Mouse (Mus musculus) splenic B cell, adult 2 months (primary cell): ENCODE measurements around the gene Kalrn.

Experiments
- DNase-seq: peaks from one replicate; pipeline ENCODE4 v3.0.0-alpha.2; 2011; ENCODE audit warnings: low read depth, low spot score
- H3K27me3 ChIP-seq: 2 replicates; pipeline ENCODE4 v1.6.1; 2012; ENCODE audit warnings: mild to moderate bottlenecking, low read length, moderate library complexity, mixed read lengths; ENCODE audit not compliant: control insufficient read depth, poor library complexity, insufficient read depth, severe bottlenecking
- H3K36me3 ChIP-seq: 2 replicates; pipeline ENCODE4 v1.6.1; 2012; ENCODE audit warnings: mild to moderate bottlenecking, low read length, moderate library complexity, mixed read lengths; ENCODE audit not compliant: control insufficient read depth, poor library complexity, insufficient read depth, severe bottlenecking

Gene Kalrn

DNA sequence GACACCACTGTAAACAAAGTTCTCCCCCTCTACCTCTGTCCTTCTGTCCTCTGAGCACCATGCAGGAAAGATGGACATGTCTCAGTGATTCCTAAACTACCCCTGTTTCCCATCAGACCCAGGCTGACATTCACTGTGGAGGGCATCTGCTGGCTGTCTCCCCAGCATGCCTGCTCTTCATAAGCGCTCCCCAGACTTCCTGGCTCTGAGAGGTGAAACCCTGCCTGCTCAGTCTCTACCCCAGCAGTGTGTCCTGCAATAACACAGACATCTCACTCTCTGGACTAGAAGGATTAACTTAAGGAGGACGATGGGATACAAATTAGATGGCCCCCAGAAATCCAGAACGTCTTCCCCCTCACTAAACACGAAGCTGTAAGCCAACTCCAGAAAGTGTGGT is 493.8 kb downstream of the Kalrn start:
- H3K27me3 ChIP-seq = no peaks in the 10 kb centered on the region

DNA sequence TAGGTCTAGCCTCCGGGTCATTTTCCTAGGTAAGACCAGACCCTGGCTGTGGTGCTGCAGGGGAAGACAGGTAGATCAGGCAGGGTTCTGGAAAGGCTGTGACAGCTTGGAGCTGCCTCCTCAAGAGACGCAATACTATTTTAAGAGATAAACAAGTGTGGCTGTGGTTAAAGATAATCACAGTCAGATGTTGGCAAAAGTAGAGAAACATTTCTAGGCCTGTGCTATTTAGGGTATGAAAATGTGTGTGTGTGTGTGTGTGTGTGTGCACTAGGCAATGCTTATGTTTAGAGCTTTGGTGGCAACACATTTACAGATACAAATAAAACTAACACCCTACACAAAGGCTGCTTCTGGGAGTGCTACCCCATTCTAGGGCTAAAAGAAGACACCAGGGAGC is 494.6 kb downstream of the Kalrn start:
- no peak for DNase-seq
- Histone ChIP-seq H3K36me3 (no peaks in the 10 kb centered on the region), H3K27me3 (no peaks in the 10 kb centered on the region)

More for the DNA sequence above, 493.8 kb downstream of the Kalrn start:
- H3K36me3 ChIP-seq = no peaks in the 10 kb centered on the region
- DNase-seq = no peak

DNA sequence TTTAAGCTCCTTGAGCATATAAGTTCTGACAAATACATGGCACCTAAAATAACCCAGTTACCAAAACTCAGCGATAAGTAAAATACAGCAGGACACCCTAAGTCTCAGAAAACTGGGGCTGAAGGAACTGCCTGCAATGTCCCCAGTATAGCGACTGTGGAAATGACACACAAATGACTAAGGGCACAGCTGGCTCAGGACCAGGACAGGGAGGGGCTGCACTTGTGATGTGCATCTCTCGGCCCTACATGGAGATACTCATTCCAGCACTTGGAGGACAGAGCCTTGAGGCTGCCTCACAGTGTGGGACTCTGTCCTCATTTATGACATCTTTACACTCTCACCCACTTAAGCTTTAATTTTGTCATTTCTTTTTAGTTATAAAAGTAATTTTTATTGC is 497.2 kb downstream of the Kalrn start:
- Histone ChIP-seq H3K36me3 (no peaks in the 10 kb centered on the region), H3K27me3 (no peaks in the 10 kb centered on the region)
- no peak for DNase-seq

DNA sequence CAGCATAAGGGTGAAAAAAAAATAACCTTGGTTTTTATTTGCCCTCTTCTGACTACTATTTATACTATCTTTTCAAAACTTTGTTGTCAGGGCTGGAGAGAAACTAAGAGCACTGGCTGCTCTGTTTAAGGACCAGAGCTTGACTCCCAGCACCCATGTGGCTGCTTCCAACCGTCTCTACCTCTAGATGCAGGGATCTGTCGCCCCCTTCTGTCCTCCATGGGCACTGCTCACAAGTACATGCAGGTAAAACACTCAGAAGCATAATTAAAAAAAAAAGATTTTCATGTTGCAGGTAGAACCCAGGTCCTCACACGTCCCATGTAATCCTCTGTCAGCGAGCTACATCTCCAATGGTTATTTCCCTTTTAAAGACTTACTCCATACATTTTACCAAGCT is 499.4 kb downstream of the Kalrn start:
- DNase-seq = no peak
- Histone ChIP-seq H3K36me3 (no peaks in the 10 kb centered on the region), H3K27me3 (no peaks in the 10 kb centered on the region)

DNA sequence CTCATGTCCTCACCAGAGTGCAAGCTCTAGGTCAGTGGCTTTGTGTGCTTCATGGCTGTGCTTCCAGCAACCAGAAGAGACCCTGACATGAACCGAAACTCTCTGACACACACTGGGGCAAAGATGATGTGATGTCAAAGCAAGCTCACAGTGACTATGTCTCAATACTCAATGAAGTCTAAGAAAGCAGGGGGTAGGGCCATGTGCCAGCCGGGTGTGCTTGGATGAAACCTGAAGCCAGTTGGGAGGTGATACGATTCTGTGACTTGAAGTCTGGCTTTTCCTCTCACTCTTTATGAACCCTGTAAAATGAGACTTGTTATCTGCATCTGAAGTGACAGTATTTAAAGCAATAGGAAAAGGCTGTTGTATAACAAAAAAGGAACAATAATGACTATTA is 501.2 kb downstream of the Kalrn start:
- Histone ChIP-seq H3K27me3 (no peaks in the 10 kb centered on the region), H3K36me3 (no peaks in the 10 kb centered on the region)
- DNase-seq = no peak

DNA sequence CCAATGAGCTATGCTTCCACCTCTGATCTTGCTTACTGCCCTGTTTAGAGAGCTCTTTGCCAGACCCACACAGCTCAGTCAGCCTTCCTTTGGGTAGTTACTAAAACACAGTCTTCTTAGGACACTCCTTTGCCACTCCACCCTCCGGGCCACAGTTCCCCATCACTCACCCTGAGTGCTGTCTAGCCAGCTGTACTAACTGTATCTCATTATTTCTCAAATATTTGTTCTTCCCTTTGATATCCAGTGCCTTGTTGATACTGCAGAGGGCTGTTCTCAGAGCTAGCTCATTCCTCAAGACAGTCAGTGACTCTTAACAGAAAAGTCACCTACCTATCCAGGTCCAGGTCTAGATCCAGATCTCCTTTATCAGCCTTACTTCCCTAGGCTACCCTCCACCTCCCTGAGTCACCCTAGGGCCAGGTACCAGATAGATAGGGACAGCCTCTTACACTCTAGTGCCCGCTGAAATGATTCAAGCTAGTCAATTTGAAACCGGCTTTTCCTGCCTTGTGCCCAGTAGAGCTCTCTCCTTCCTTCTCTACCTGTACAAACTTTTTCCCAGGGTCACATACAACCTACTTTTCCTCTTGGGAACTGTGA is 502.0 kb downstream of the Kalrn start:
- H3K36me3 ChIP-seq = no peaks in the 10 kb centered on the region
- DNase-seq = no peak
- no peaks in the 10 kb centered on the region for H3K27me3 ChIP-seq

DNA sequence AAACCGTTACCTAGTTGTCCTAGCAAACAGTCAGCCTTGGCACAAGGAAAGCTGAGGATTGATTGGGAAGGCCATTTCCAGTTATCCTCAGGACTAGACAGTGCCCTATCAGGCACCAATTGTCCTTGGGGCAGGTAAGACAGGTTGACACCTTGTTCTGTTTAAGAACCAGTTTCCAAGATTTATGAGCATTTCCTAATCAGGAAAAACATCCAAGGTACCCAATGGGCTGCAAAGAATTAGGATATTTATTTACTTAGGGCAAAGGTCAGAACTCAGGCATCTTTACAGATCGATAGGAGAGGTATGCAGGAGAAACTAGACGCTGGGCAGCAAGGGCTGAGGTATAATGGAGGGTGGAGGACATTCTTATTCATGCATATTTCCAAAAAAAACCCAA is 503.9 kb downstream of the Kalrn start:
- DNase-seq = no peak
- H3K27me3 ChIP-seq = no peaks in the 10 kb centered on the region
- H3K36me3 ChIP-seq = no peaks in the 10 kb centered on the region

DNA sequence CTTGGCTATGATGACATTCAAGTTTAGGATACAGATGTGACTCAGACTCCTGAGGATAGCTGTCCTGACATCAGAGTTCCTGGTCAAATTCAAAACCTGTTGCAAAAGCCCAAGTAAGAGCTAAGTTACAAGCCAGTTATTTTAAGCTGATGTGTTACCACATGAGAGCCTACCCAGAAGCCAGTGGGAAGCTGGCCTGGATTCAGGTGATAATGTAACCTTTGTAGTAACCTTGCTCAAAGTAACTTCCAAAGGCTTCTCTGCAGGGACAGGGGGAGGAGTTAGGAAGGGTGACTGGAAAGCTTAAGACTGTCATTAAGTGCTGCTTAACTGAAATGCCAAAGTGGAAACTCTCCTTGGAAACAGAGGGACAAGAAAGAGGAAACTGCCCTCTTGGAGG is 506.4 kb downstream of the Kalrn start:
- no peaks in the 10 kb centered on the region for H3K36me3 ChIP-seq
- DNase-seq = no peak
- no peaks in the 10 kb centered on the region for H3K27me3 ChIP-seq

DNA sequence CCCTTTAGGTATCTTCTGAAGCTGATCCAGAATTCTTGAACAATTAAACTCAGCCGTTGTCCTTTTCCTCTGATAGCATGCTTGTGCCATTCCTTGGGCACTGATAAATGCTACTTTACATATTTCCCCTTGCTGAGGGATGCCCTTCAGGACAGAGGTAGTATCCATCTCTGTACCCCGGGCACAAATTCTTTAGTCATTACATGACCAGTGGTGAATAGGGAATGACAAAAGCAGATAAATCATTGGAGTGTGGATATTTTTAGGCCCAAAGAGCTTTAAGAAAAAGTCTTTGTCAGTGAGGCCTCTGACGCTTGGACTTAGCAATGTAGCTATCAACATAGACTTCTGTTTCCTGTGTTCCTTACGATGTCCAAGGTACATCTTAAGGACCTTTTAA is 507.0 kb downstream of the Kalrn start:
- DNase-seq = no peak
- no peaks in the 10 kb centered on the region for H3K27me3 ChIP-seq
- H3K36me3 ChIP-seq = no peaks in the 10 kb centered on the region

DNA sequence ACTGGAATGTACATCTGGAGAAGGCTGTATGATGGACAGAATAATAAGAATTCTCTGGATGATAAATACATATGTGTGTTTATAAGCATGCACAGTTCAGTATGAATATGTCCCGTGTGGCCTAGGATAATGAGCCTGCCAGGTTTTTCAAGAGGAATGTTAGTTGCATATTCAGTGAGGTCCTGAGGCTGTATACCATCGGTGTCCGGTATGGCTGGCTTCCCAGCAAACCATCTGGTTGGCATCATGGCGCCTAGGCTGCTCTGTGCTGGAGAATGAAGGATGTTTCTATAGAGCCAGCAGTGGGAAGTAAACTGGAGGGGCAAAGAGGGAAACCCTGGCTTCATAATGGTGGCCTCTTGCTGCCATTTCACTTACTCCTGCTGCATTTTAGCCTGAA is 510.0 kb downstream of the Kalrn start:
- H3K36me3 ChIP-seq = no peaks in the 10 kb centered on the region
- no peaks in the 10 kb centered on the region for H3K27me3 ChIP-seq
- DNase-seq = no peak

DNA sequence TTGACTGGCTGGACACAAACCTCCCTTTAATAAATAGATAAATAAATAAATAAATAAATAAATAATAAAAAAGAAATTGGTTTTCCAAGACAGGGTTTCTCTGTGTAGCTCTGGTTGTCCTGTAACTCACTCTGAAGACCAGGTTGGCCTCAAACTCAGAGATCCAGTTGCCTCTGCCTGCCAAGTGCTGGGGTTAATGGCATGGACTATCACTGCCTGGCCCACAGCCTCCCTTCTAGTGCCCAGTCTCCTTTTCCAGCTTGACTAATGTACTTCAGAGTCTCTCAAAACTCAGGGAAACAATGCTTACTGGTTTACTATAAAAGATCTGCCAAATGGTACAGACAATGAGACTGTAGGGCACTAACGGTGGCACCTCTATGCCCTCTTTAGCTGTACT is 511.7 kb downstream of the Kalrn start:
- no peak for DNase-seq
- Histone ChIP-seq H3K36me3 (no peaks in the 10 kb centered on the region), H3K27me3 (no peaks in the 10 kb centered on the region)

DNA sequence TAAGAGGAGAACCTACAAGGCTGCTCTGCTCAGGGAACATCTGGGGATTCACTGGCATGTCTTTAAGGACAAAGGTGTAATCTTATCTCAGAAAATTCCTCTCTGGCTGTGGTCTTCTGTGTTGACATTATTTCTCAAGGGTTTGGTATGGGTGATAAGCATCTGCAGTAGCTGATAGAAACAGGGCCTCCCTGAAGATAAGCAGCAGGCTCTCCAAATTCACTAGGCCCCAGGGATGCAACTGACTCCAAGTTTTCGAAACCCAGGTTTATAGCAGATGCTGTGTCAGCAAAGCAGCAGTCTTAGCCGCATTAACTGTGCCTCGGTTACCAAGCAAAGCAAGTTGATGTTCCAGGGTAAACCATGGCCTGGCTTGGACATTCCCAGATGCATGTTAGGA is 514.7 kb downstream of the Kalrn start:
- Histone ChIP-seq H3K36me3 (no peaks in the 10 kb centered on the region), H3K27me3 (no peaks in the 10 kb centered on the region)
- DNase-seq = no peak

DNA sequence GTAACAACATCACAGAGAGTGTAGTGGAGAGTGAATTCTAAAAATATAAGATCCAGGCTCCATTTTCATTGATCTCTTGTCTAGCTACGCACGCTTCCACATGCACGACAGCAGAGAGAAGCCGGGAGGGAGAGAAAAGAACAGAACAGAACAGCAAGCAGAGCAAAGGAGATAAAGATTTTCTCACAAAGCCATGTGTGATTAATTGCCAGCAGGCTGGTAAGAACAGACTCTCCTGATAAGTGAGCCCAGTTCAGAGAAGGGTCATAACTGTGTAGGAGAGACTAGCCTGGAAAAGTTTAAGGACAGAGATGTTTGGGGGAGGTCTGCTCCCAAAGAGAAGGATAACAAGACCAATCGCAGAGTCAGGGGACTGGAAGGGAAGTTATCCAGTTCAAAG is 515.9 kb downstream of the Kalrn start:
- H3K36me3 ChIP-seq = no peaks in the 10 kb centered on the region
- DNase-seq = no peak
- H3K27me3 ChIP-seq = no peaks in the 10 kb centered on the region

DNA sequence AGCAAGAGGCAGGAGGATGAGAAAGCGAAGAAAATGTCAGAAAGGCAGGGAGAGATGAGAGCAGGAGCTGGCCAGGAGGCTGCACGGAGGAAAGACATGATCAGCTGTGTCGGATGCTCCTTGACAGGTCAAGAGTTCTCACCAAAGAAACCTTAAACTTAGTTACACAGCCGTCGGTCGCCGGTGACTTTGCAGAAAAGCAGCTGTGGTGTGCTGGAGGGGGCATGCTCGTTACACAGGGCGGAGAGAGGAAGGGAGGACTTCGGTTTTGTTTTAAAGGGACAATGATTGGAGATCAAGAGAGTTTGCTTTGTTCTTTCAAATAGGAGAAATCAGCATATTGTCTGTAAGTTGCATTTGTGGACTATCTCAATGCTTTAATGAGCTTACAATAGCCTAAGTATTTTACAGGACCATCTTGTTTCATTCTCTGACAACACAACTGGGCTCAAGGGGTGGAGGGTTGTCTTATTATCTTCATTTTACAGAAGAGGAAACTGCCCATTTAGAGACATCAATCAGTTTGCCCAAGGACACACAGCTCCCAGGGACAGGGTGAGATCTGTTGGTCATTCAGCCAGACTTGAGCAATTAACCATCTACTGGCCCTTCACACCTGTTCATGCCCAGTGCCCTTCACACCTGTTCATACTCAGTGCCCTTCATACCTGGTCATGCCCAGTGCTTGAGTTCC is 516.8 kb downstream of the Kalrn start:
- H3K36me3 ChIP-seq = no peaks in the 10 kb centered on the region; the same call in 1 of the 2 replicates
- DNase-seq = no peak
- H3K27me3 ChIP-seq = no peaks in the 10 kb centered on the region

DNA sequence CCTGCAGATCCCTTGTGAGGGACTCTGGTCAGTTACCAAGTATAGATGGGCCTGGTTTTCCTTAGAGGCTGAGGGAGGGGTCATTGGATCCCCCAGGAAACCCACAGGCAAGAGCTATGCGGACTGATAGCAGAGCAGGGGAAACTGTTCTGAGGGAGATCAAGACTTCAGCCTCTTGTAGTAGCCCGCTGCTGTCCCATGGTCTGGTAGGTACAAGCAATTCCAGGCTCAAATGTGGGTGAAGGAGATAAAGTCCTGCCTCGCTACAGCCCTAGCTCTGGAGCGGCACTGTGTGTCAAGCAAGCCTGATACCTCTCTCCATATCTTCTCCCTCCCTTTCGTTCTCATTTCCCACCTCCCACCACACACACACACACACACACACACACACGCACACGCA is 523.2 kb downstream of the Kalrn start:
- DNase-seq = no peak
- Histone ChIP-seq H3K36me3 (no peaks in the 10 kb centered on the region; the same call in 1 of the 2 replicates), H3K27me3 (no peaks in the 10 kb centered on the region)

DNA sequence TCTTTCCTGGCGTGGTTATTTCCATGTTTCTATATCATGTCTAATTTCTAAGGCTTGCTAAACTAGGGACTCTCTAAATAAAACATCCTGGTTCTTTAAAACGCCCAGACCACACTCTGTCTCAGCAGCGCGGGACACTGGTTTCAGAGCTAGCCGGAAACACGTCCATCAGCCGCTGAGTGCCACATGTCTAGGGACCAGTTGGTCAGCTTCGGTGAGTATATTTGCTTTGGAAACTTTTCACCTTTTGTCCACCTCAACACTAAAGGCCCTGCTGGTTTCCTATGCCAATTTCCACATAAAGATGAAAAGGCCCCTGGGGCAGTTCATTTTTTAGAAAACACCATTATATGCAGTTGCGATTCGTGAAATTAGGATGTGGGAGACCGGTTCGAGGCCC is 524.0 kb downstream of the Kalrn start:
- Histone ChIP-seq H3K27me3 (no peaks in the 10 kb centered on the region), H3K36me3 (no peaks in the 10 kb centered on the region; the same call in 1 of the 2 replicates)
- DNase-seq = no peak
